Mouse (Mus musculus): ENCODE results near the gene Shisa7.
"Not testable (repeated sequence)": the region's sequence is repeated elsewhere in the genome, so short reads cannot be mapped to it uniquely, and the experiment has no call there.

The Shisa7 gene

GRCm38 (mm10) chr7:4793248-4793647 is 51.2 kb downstream of the Shisa7 start:
- DNase-seq = not testable (repeated sequence)

GRCm38 (mm10) chr7:4792278-4793212 is 52.0 kb downstream of the Shisa7 start, which contains the start of gene Rpl28:
Gene Rpl28 (plus strand): TSS chr7:4792874.
- peak; percentile 96 for DNase-seq

- DNase-seq = no peak
Observed at GRCm38 (mm10) chr7:4789436-4789935, 55.0 kb downstream of the Shisa7 start, which contains the start of gene Tmem238. Gene Tmem238 (minus strand): TSS chr7:4789656.

GRCm38 (mm10) chr7:4788499-4789435 is 55.7 kb downstream of the Shisa7 start:
- peak; percentile 31 for DNase-seq

GRCm38 (mm10) chr7:4783667-4784268 is 60.7 kb downstream of the Shisa7 start:
- DNase-seq = no peak

- DNase-seq = no peak
Observed at GRCm38 (mm10) chr7:4782759-4783158, 61.7 kb downstream of the Shisa7 start, which contains the start of the genes Il11 and Tmem190. Gene Il11 (minus strand): TSS chr7:4782859. Gene Tmem190 (plus strand): TSS chr7:4782937.

GRCm38 (mm10) chr7:4782130-4782529 is 62.4 kb downstream of the Shisa7 start:
- no peak for DNase-seq

- DNase-seq = no peak
Observed at GRCm38 (mm10) chr7:4779921-4780320, 64.6 kb downstream of the Shisa7 start.

- DNase-seq = no peak
Observed at GRCm38 (mm10) chr7:4777851-4778637, 66.5 kb downstream of the Shisa7 start.

GRCm38 (mm10) chr7:4776861-4777830 is 67.3 kb downstream of the Shisa7 start:
- no peak for DNase-seq

GRCm38 (mm10) chr7:4776131-4776530 is 68.4 kb downstream of the Shisa7 start:
- DNase-seq = no peak

Data from layer of hippocampus, adult 9-11 months (tissue).